Mouse (Mus musculus) liver, embryonic 14.5 days (tissue): ENCODE results near the gene 1700017D01Rik. TPM values are rescaled to one million over a fixed set of nuclear protein-coding genes. Genes with fewer than 3 reads are reported as not detected.
"Not testable (repeated sequence)": the region's sequence is repeated elsewhere in the genome, so short reads cannot be mapped to it uniquely, and the experiment has no call there.

Source experiments
- ATAC-seq: fragments of 200-750 bp; cut with Nextera tagmentation; 2 replicates; pipeline ENCODE4 v1.8.0; 2017; ENCODE audit warnings: moderate number of reproducible peaks, mild to moderate bottlenecking, moderate library complexity; ENCODE audit not compliant: insufficient read depth
- DNase-seq, 3 experiments: peaks; one replicate each; pipeline ENCODE4 v3.0.0-alpha.2; 2012 to 2013; ENCODE audit warnings: low read depth in 3 of 3, low spot score in 3 of 3
- H3K27ac ChIP-seq: fragments of 300-500 bp; sonication (generic); 2 replicates; pipeline ENCODE4 v1.5.1; 2014; ENCODE audit warnings: moderate library complexity, mild to moderate bottlenecking, control low read depth, inconsistent platforms
- H3K27me3 ChIP-seq: fragments of 300-500 bp; sonication (generic); 2 replicates; pipeline ENCODE4 v1.6.1; 2014; ENCODE audit warnings: mild to moderate bottlenecking, low read length, moderate library complexity; ENCODE audit not compliant: control insufficient read depth, insufficient read depth
- H3K36me3 ChIP-seq: fragments of 300-500 bp; sonication (generic); replicated peaks from 2 replicates; pipeline ENCODE4 v1.6.1; 2014; ENCODE audit warnings: low read depth; ENCODE audit not compliant: control insufficient read depth, insufficient read depth
- H3K4me1 ChIP-seq, 2 experiments: fragments of 200-500 bp in 1 of 2; fragments of 300-500 bp in 1 of 2; sonication (generic) in 1 of 2; replicated peaks; 2 replicates each; pipeline ENCODE4 v1.6.1; 2012 to 2014; ENCODE audit warnings: antibody characterized with exemption in 1 of 2, inconsistent platforms in 1 of 2, low read length in 1 of 2; ENCODE audit not compliant: control insufficient read depth in 2 of 2, insufficient read depth in 2 of 2
- H3K4me2 ChIP-seq: fragments of 300-500 bp; sonication (generic); 2 replicates; pipeline ENCODE4 v1.6.1; 2014; ENCODE audit warnings: low read depth, mild to moderate bottlenecking, control low read depth, moderate library complexity
- H3K4me3 ChIP-seq, 2 experiments: fragments of 200-500 bp in 1 of 2; fragments of 300-500 bp in 1 of 2; sonication (generic) in 1 of 2; 2 replicates each; pipeline ENCODE4 v1.5.1; 2012 to 2014; ENCODE audit warnings: low read depth in 2 of 2, low read length in 2 of 2, mild to moderate bottlenecking in 2 of 2, control low read depth in 1 of 2, inconsistent platforms in 1 of 2, moderate library complexity in 1 of 2; ENCODE audit not compliant: insufficient read depth in 1 of 2
- H3K9ac ChIP-seq: fragments of 300-500 bp; sonication (generic); replicated peaks from 2 replicates; pipeline ENCODE4 v1.6.1; 2014; ENCODE audit warnings: mild to moderate bottlenecking, control low read depth, moderate library complexity
- H3K9me3 ChIP-seq: fragments of 300-500 bp; sonication (generic); 2 replicates; pipeline ENCODE4 v1.6.1; 2016; ENCODE audit warnings: low read length, mixed read lengths; ENCODE audit not compliant: control insufficient read depth
- CTCF ChIP-seq: IDR thresholded peaks from 2 replicates; pipeline ENCODE4 v1.5.1; 2016; ENCODE audit warnings: antibody characterized with exemption, low read depth, control low read depth
- EP300 ChIP-seq: IDR thresholded peaks from 2 replicates; pipeline ENCODE4 v1.6.1; 2016; ENCODE audit warnings: antibody characterized with exemption, low read depth
- WGBS: fragments of 180-500 bp; shearing (Covaris S2); extraction: QIAGEN DNeasy Blood & Tissue Kit; methylation state at CpG from one replicate; pipeline ENCODE4 v1.1.7; 2014; ENCODE audit not compliant: insufficient replicate concordance; 5-methylcytosine and 5-hydroxymethylcytosine counted together
- polyA plus RNA-seq, 2 experiments: library from polyadenylated mRNA; depleted of rRNA in 1 of 2; stranded (reverse) in 1 of 2; unstranded in 1 of 2; fragments of >200 nt; fragmentation: Nextera tagmentation in 1 of 2; extraction: Ambion mirVana in 1 of 2; gene quantifications; 2 replicates each; pipeline versions ENCODE4 v1.2.1 to v1.2.3; 2012 to 2014

1700017D01Rik gene
- polyA plus RNA-seq, 2 experiments: not detected

DNA sequence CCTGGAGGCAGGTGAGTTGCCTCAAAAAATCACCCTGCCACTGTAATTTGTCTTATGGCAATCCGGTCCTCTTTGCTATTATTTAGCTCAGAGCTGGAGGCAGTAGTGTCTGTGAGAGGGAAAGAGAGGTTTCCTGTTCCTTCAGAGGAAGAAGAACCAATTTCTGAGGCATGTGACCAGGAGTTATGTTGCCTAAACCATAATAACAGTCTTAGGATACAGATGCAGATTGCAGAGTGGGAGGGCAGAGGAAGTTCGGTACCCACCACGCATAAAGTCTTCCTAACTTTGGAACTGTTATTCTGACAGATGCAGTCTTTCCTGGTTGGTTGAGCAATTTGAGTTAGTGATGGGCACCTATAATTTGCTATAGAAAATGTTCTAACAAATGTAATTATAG, 32.3 kb downstream of the 1700017D01Rik start:
- no peak for DNase-seq
- no peak overlapping the region for H3K9ac ChIP-seq

DNA sequence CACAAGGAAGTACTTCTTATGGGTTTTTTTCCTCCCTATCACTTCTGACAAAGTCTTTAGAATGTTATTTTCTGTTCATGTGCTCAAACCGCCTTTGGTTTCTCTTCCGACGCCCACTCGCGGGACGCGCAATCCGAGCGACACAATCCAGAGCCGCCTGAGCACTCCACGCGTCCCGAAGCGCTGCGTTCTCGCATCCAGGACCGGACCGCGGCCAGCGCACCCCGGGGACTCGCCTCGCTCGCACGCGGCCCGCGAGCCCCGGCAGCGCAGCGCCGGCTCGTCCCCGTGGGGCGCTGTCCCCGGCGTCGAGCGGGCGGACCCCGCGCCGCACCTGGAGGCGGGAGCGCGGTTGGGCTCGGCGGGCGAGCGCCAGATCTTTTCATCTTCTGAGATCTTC, 38.5 kb downstream of the 1700017D01Rik start:
- Histone ChIP-seq H3K4me2 (peak overlapping the region; percentile 13), H3K4me3 (peak overlapping the region in 1 of 2 experiments; percentile 13; a peak in 1 of 4 replicates)
- H3K9ac ChIP-seq, ATAC-seq, H3K9me3 ChIP-seq, DNase-seq, H3K27ac ChIP-seq, H3K4me1 ChIP-seq, H3K27me3 ChIP-seq, H3K36me3 ChIP-seq: not testable (repeated sequence)
- 3% methylated on average over 50 of the region's 50 CpGs for WGBS

More for the DNA sequence above, 32.3 kb downstream of the 1700017D01Rik start:
- Histone ChIP-seq H3K27me3 (no peaks in the 10 kb centered on the region), H3K9me3 (no peaks in the 10 kb centered on the region), H3K4me1 (no peaks in the 10 kb centered on the region), H3K36me3 (no peaks in the 10 kb centered on the region), H3K4me2 (no peak overlapping the region), H3K4me3 (no peak overlapping the region), H3K27ac (no peak overlapping the region)
- TF ChIP-seq CTCF: no peak
- no peak for TF ChIP-seq EP300
- WGBS: 47% methylated on average over 3 of the region's 3 CpGs
- no peak for ATAC-seq

DNA sequence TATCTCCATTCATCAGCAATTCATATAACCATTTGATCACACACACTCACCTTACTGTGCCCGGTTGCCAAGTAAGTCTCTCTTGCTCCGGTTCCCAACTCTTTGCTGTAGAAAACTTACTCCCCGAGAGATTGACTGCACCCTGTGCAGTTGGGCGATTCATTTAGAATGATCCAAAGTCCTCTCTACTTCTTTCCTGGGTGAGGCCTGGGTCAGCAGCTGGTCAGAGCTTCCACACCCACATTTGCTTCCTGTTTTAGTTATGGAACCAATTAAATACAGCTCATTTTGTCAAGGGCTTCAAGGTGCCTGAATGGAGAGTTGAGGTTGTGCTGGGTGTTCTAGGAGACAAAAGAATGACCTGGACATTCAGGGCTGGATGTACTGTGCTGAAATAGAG, 49.7 kb downstream of the 1700017D01Rik start, which contains the start of gene Ms4a8a:
Gene Ms4a8a (minus strand): TSS at position 169 of the 400 bp plus-strand sequence.
- H3K4me2 ChIP-seq: no peak within 1 kb of the TSS
- TF ChIP-seq EP300 (no peak), CTCF (no peak)
- H3K27me3 ChIP-seq: no peaks in the 10 kb centered on the region
- no peak within 1 kb of the TSS for H3K27ac ChIP-seq
- ATAC-seq (no peak), DNase-seq (no peak)
- H3K4me3 ChIP-seq: no peak within 1 kb of the TSS
- 54% methylated on average over 4 of the region's 4 CpGs for WGBS
- H3K9ac ChIP-seq: no peak within 1 kb of the TSS
- H3K9me3 ChIP-seq: no peaks in the 10 kb centered on the region
- no peaks in the 10 kb centered on the region for H3K36me3 ChIP-seq
- H3K4me1 ChIP-seq: no peaks in the 10 kb centered on the region

DNA sequence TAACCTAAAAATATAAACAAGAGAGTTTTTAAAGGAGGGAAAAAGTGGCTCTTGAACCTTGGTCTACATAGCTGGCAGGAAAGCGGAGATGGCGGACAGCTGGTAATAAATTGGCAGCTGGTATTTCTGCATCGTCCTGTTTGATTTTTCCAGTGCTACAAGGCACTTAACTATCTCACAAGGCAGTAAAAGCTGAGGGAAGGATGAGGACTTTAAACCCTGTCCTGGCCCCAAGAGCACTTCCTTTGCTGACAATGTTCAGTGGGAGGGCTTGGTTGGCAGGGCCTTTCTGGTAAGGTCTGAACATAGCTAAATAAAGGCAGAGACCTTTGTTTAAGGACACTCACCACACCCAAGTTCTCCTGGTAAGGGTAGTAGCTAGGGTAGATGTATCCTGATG, 60.3 kb downstream of the 1700017D01Rik start:
- H3K27ac ChIP-seq: no peak overlapping the region

DNA sequence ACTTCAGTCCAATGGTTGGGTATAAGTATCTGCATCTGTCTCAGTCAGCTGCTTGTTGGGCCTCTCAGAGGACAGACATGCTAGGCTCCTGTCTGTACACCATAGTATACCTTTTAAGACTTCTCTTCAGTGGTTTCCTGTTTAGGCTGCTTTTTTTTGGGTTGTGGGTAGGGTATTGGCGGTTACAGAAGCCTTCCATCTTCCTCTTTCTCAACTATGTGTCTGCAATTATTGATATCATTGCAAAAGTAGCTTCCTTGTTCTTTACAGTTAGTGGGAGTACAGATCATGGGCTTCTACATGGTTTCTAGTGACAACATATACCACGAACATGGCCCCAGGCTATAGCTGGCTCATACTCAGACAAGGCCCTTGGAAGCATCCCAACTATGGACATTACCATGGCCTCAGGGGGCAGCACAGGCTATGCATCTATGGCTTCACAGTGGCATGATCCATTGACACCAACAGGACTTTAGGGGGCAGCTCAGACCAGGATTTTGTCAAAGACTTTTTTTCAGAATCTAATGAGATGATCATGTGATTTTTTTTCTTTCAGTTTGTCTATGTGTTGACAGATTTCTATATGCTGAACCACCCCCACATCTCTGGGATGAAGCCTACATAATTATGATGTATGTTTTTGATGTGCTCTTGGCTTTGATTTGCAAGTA, 65.3 kb downstream of the 1700017D01Rik start:
- DNase-seq (no peak), ATAC-seq (no peak)
- WGBS: 14% methylated on average over 2 of the region's 2 CpGs
- Histone ChIP-seq H3K9ac (no peak overlapping the region), H3K36me3 (no peaks in the 10 kb centered on the region), H3K4me2 (no peak overlapping the region), H3K27ac (no peak overlapping the region), H3K4me1 (no peaks in the 10 kb centered on the region), H3K4me3 (no peak overlapping the region), H3K27me3 (no peaks in the 10 kb centered on the region), H3K9me3 (no peaks in the 10 kb centered on the region)
- no peak for TF ChIP-seq EP300
- TF ChIP-seq CTCF: 0 out of 2 replicates have a peak, but pooled peaks have one; percentile 5

More for the DNA sequence above, 60.3 kb downstream of the 1700017D01Rik start:
- ATAC-seq: no peak
- Histone ChIP-seq H3K4me2 (no peak overlapping the region), H3K9ac (no peak overlapping the region), H3K9me3 (no peaks in the 10 kb centered on the region), H3K36me3 (no peaks in the 10 kb centered on the region), H3K4me3 (no peak overlapping the region), H3K4me1 (no peaks in the 10 kb centered on the region), H3K27me3 (no peaks in the 10 kb centered on the region)
- DNase-seq: no peak
- WGBS: 55% methylated on average over 3 of the region's 3 CpGs
- no peak for TF ChIP-seq CTCF
- TF ChIP-seq EP300: no peak
